Mouse (Mus musculus): ENCODE data around the gene Angel1.

GRCm38 (mm10) chr12:86772551-86772950 is 46.3 kb upstream of the Angel1 start:
- TF ChIP-seq POLR2A (IDR thresholded peaks at IDR 0.05; ENCODE audit: insufficient read depth, low read depth, low read length) = no peak
- no peak for TF ChIP-seq CTCF (IDR thresholded peaks at IDR 0.05; ENCODE audit: insufficient read depth, low read depth, low read length)
